Mouse (Mus musculus) liver, embryonic 13.5 days (tissue): ENCODE measurements around the gene Eef1b2. TPM values are rescaled to one million over a fixed set of nuclear protein-coding genes. Genes with fewer than 3 reads are reported as not detected.
A peak's percentile ranks its signal among the peaks of the same experiment; 100 is the strongest.
"Not testable (repeated sequence)": the region's sequence is repeated elsewhere in the genome, so short reads cannot be mapped to it uniquely, and the experiment has no call there.

Source experiments
- ATAC-seq: fragments of 200-750 bp; cut with Nextera tagmentation; 2 replicates; pipeline ENCODE4 v1.8.0; 2017; ENCODE audit warnings: low read depth, mild to moderate bottlenecking, moderate number of reproducible peaks, moderate library complexity
- DNase-seq: peaks from one replicate; pipeline ENCODE4 v3.0.0; 2022
- H3K27ac ChIP-seq: fragments of 300-500 bp; sonication (generic); 2 replicates; pipeline ENCODE4 v1.5.1; 2015; ENCODE audit warnings: moderate library complexity, mild to moderate bottlenecking, inconsistent platforms
- H3K27me3 ChIP-seq: fragments of 300-500 bp; sonication (generic); 2 replicates; pipeline ENCODE4 v1.6.1; 2015; ENCODE audit warnings: mild to moderate bottlenecking, inconsistent platforms
- H3K36me3 ChIP-seq: fragments of 300-500 bp; sonication (generic); 2 replicates; pipeline ENCODE4 v1.6.1; 2015; ENCODE audit warnings: mild to moderate bottlenecking, inconsistent platforms
- H3K4me1 ChIP-seq: fragments of 300-500 bp; sonication (generic); replicated peaks from 2 replicates; pipeline ENCODE4 v1.6.1; 2015; ENCODE audit warnings: inconsistent platforms
- H3K4me2 ChIP-seq: fragments of 300-500 bp; sonication (generic); 2 replicates; pipeline ENCODE4 v1.6.1; 2015; ENCODE audit warnings: inconsistent platforms, mild to moderate bottlenecking, moderate library complexity
- H3K4me3 ChIP-seq: fragments of 300-500 bp; sonication (generic); replicated peaks from 2 replicates; pipeline ENCODE4 v1.5.1; 2015; ENCODE audit warnings: mild to moderate bottlenecking, inconsistent platforms
- H3K9ac ChIP-seq: fragments of 300-500 bp; sonication (generic); 2 replicates; pipeline ENCODE4 v1.6.1; 2015; ENCODE audit warnings: mild to moderate bottlenecking, inconsistent platforms
- H3K9me3 ChIP-seq: fragments of 300-500 bp; sonication (generic); replicated peaks from 2 replicates; pipeline ENCODE4 v1.6.1; 2016; ENCODE audit warnings: inconsistent platforms
- WGBS: fragments of 180-500 bp; shearing (Covaris S2); methylation state at CpG from one replicate; pipeline ENCODE4 v1.1.7; 2015; ENCODE audit not compliant: insufficient replicate concordance; 5-methylcytosine and 5-hydroxymethylcytosine counted together
- polyA plus RNA-seq: library from polyadenylated mRNA; unstranded; fragments of >200 nt; fragmentation: Nextera tagmentation; extraction: Ambion mirVana; gene quantifications from 2 replicates; pipeline ENCODE4 v1.2.1, GENCODE M21; 2015

Gene Eef1b2
- polyA plus RNA-seq, 1 experiment from 2014 or later = 385 TPM

GRCm38 (mm10) chr1:63176259-63176603 lies 394 bp upstream of the Eef1b2 start:
- H3K4me2 ChIP-seq = peak overlapping the region; percentile 87
- peak; percentile 41 for ATAC-seq
- no peaks in the 10 kb centered on the region for H3K27me3 ChIP-seq
- under 1% methylated on average over 14 of the region's 14 CpGs for WGBS
- H3K27ac ChIP-seq = peak overlapping the region; percentile 87
- peak overlapping the region; percentile 97 for H3K4me3 ChIP-seq
- no peaks in the 10 kb centered on the region for H3K9me3 ChIP-seq
- H3K4me1 ChIP-seq = peaks cover 34% of the 10 kb centered on the region
- H3K9ac ChIP-seq = peak overlapping the region; percentile 97
- DNase-seq = no peak
- peaks cover 36% of the 10 kb centered on the region for H3K36me3 ChIP-seq

GRCm38 (mm10) chr1:63178308-63178707 lies 1.7 kb downstream of the Eef1b2 start:
- Histone ChIP-seq H3K4me2 (peak overlapping the region; percentile 87), H3K27ac (peak overlapping the region; percentile 87), H3K36me3 (peaks cover 33% of the 10 kb centered on the region), H3K9ac (peak overlapping the region; percentile 97), H3K4me1 (peaks cover 34% of the 10 kb centered on the region), H3K27me3 (no peaks in the 10 kb centered on the region), H3K4me3 (peak overlapping the region; percentile 97), H3K9me3 (no peaks in the 10 kb centered on the region)
- WGBS = 46% methylated on average over 3 of the region's 3 CpGs
- no peak for ATAC-seq
- no peak for DNase-seq

- H3K4me1 ChIP-seq = peaks cover 28% of the 10 kb centered on the region
- no peak for DNase-seq
- no peaks in the 10 kb centered on the region for H3K27me3 ChIP-seq
- no peak overlapping the region for H3K4me2 ChIP-seq
- no peak for ATAC-seq
- peaks cover 33% of the 10 kb centered on the region for H3K36me3 ChIP-seq
- H3K4me3 ChIP-seq = no peak overlapping the region
- H3K9me3 ChIP-seq = no peaks in the 10 kb centered on the region
- no peak overlapping the region for H3K9ac ChIP-seq
- 79% methylated on average over 4 of the region's 4 CpGs for WGBS
- H3K27ac ChIP-seq = 0 out of 2 replicates have a peak overlapping the region, but pooled peaks have one; percentile 41
These were observed 3.5 kb downstream of the Eef1b2 start for GRCm38 (mm10) chr1:63180122-63180521.

DNA sequence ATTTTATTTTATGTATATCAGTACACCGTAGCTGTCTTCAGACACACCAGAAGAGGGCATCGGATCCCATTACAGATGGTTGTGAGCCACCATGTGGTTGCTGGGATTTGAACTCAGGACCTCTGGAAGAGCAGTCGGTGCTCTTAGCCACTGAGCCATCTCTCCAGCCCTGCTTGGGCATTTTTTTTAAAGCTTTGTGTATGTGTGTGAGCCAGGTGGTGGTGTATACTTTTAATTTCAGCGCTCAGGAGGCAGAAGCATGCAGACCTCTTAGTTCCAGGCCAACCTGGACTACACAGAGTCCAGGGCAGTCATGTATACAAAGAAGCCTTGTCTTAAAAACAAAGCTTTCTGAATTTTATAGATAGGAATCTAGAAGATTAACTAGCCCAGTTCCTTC lies 4.0 kb downstream of the Eef1b2 start:
- H3K9me3 ChIP-seq, H3K9ac ChIP-seq, H3K27me3 ChIP-seq, H3K4me3 ChIP-seq, H3K4me2 ChIP-seq, ATAC-seq: not testable (repeated sequence)
- 52% methylated on average over 4 of the region's 4 CpGs for WGBS
- Histone ChIP-seq H3K36me3 (peaks cover 33% of the 10 kb centered on the region), H3K27ac (peak overlapping the region; percentile 23; the same call in 1 of the 2 replicates), H3K4me1 (peaks cover 23% of the 10 kb centered on the region)
- DNase-seq = peak; percentile 18

DNA sequence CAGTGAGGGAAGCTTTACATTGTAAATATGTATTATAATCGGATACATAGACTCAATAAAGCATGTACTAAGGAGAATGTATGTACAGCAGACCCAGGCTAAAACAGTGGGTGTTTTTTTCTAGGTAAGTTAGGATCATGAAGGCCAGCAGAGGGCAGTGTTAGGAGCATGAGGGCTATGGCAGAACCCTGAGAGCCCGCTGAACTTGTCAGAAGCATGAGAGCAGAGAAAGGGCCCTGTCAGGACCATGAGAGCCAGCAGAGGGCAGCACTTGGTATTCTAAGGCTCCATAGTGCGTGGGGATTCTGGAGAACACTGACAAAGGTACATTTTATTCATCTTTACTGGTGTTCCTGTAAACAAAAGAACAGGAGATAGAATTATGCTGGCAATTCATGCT lies 4.4 kb downstream of the Eef1b2 start:
- whole genome bisulfite sequencing = 8% methylated on average over 3 of the region's 3 CpGs
- Histone ChIP-seq H3K4me2 (no peak overlapping the region), H3K27ac (peak overlapping the region; percentile 23; the same call in 1 of the 2 replicates), H3K36me3 (peaks cover 33% of the 10 kb centered on the region), H3K9ac (no peak overlapping the region), H3K27me3 (no peaks in the 10 kb centered on the region), H3K4me1 (peaks cover 19% of the 10 kb centered on the region), H3K4me3 (no peak overlapping the region), H3K9me3 (no peaks in the 10 kb centered on the region)
- peak; percentile 83 for DNase-seq
- ATAC-seq = peak; percentile 64

- DNase-seq (no peak), ATAC-seq (no peak)
- Histone ChIP-seq H3K9me3 (no peaks in the 10 kb centered on the region), H3K27me3 (no peaks in the 10 kb centered on the region), H3K4me2 (no peak overlapping the region), H3K4me1 (peaks cover 19% of the 10 kb centered on the region), H3K27ac (no peak overlapping the region), H3K9ac (no peak overlapping the region), H3K4me3 (no peak overlapping the region), H3K36me3 (peaks cover 33% of the 10 kb centered on the region)
- WGBS = 96% methylated on average over 1 of the region's 1 CpGs
These were observed 4.9 kb downstream of the Eef1b2 start for GRCm38 (mm10) chr1:63181480-63181879.

GRCm38 (mm10) chr1:63182212-63182611 lies 5.6 kb downstream of the Eef1b2 start:
- DNase-seq (no peak), ATAC-seq (no peak)
- no peak overlapping the region for H3K27ac ChIP-seq
- 83% methylated on average over 5 of the region's 5 CpGs for WGBS
- H3K4me3 ChIP-seq = no peak overlapping the region
- no peak overlapping the region for H3K9ac ChIP-seq
- H3K4me1 ChIP-seq = peaks cover 19% of the 10 kb centered on the region
- H3K27me3 ChIP-seq = no peaks in the 10 kb centered on the region
- no peak overlapping the region for H3K4me2 ChIP-seq
- no peaks in the 10 kb centered on the region for H3K9me3 ChIP-seq
- peaks cover 33% of the 10 kb centered on the region for H3K36me3 ChIP-seq

DNA sequence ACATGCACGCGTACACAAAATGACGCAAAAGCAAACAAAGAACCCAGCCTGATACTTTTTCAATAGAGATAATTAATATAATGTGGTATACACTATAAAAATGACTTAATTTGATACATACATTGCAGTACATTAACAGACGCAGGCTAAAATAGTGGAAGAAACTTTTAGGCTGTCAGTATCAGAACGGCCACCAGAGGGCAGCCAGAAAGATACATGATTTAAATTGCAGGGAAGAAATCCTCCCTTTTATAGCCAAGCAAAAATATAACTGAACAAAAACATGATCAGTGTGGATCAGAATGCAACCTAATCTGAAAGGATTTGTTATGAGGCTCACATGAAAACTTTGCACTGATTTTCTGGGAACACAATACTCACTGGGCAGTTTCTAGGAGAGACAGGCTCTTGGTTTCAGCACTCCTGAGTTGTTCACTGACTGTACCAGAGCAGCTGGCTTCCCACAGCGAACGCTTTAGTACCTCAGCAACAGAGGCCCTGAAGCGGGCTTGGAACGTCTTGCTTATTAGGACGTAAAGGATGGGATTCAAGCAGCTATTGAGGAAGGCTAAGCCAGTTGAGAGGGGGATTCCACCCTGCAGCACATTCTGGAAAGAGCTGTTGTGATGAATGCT lies 6.1 kb downstream of the Eef1b2 start:
- peaks cover 31% of the 10 kb centered on the region for H3K36me3 ChIP-seq
- no peaks in the 10 kb centered on the region for H3K9me3 ChIP-seq
- H3K27me3 ChIP-seq = no peaks in the 10 kb centered on the region
- H3K4me2 ChIP-seq = no peak overlapping the region
- no peak overlapping the region for H3K4me3 ChIP-seq
- peaks cover 15% of the 10 kb centered on the region for H3K4me1 ChIP-seq
- H3K27ac ChIP-seq = no peak overlapping the region
- H3K9ac ChIP-seq = no peak overlapping the region
- DNase-seq = no peak
- ATAC-seq = no peak
- 61% methylated on average over 10 of the region's 10 CpGs for WGBS

GRCm38 (mm10) chr1:63185430-63185829 lies 8.8 kb downstream of the Eef1b2 start:
- not testable (repeated sequence) for DNase-seq, H3K9ac ChIP-seq, H3K4me2 ChIP-seq, H3K27me3 ChIP-seq, H3K4me1 ChIP-seq, H3K27ac ChIP-seq, H3K36me3 ChIP-seq, H3K4me3 ChIP-seq, ATAC-seq, H3K9me3 ChIP-seq
- WGBS = 92% methylated on average over 6 of the region's 6 CpGs

DNA sequence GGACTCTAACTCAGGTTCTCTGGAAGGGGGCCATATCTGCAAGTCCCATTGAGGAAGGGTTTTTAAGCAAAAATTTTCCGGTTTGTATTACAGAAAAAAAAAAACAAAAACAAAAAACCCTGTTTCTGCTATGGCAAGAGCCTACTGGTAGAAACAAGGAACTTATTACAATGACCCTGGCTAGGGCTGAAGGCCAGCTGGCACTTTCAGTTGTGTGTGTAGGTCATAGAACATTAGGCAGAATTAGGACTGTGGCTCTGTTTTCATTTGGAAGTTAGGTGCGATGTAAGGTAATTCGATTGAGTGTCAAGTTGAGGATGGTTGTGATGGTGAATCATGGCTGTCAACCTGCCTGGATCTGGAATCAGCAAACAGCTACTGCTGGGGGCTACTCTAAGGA lies 11.9 kb downstream of the Eef1b2 start:
- H3K4me2 ChIP-seq = no peak overlapping the region
- H3K4me1 ChIP-seq = no peaks in the 10 kb centered on the region
- no peak for ATAC-seq
- no peaks in the 10 kb centered on the region for H3K9me3 ChIP-seq
- no peak overlapping the region for H3K4me3 ChIP-seq
- 73% methylated on average over 3 of the region's 3 CpGs for WGBS
- no peak overlapping the region for H3K9ac ChIP-seq
- H3K27ac ChIP-seq = no peak overlapping the region
- H3K27me3 ChIP-seq = no peaks in the 10 kb centered on the region
- no peaks in the 10 kb centered on the region for H3K36me3 ChIP-seq
- no peak for DNase-seq

- Histone ChIP-seq H3K4me1 (no peaks in the 10 kb centered on the region), H3K4me2 (no peak overlapping the region), H3K9ac (no peak overlapping the region), H3K36me3 (no peaks in the 10 kb centered on the region), H3K27ac (no peak overlapping the region), H3K4me3 (no peak overlapping the region), H3K27me3 (no peaks in the 10 kb centered on the region), H3K9me3 (no peaks in the 10 kb centered on the region)
- DNase-seq = no peak
- 76% methylated on average over 8 of the region's 8 CpGs for WGBS
- no peak for ATAC-seq
These were observed 14.2 kb downstream of the Eef1b2 start for GRCm38 (mm10) chr1:63190851-63191250.

DNA sequence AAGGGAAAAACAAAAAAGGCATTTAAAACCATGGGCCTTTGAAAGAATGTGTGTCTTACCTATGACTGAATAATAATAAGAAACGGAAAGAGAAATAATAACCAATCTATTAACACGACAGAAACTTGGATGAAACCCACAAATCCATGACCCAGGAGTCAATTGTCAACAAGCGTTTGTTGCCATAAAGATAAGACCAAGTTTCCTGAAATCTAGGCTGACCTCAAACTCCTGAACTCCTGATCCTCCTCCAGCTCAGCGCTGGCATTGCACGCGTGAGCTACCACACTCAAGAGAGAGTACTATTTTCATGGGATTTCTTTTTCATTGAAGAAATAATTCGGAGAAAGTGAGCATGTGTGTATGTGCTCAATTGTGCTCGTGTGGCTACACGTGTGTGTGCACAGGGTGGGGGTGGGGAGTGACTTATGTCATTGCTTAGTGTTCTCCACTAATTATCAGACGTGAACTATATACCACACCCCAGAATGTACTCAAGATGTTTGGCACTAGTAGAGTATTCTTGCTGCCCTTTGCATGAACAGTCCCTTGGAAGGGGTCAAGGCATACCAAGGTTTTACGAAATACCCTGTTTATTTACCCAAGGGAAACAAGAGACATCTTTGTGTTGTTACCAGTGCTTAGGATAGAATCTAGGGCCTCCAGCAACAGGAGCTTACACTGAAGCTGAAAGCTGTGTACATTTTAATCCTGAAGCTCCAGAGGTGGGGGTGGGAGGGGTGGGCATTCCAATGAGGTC lies 15.9 kb downstream of the Eef1b2 start:
- Histone ChIP-seq H3K27ac (no peak overlapping the region), H3K36me3 (no peaks in the 10 kb centered on the region), H3K4me3 (no peak overlapping the region), H3K9ac (no peak overlapping the region), H3K9me3 (no peaks in the 10 kb centered on the region), H3K4me2 (no peak overlapping the region), H3K27me3 (no peaks in the 10 kb centered on the region), H3K4me1 (no peaks in the 10 kb centered on the region)
- ATAC-seq (no peak), DNase-seq (no peak)
- WGBS = 67% methylated on average over 11 of the region's 11 CpGs
